Mouse (Mus musculus) spleen, adult 2 months (tissue): ENCODE results near the gene Avpi1. TPM values are rescaled to one million over a fixed set of nuclear protein-coding genes. Genes with fewer than 3 reads are reported as not detected.
"Not testable (repeated sequence)": the region's sequence is repeated elsewhere in the genome, so short reads cannot be mapped to it uniquely, and the experiment has no call there.

Source experiments
- DNase-seq, 2 experiments: peaks; one replicate each; pipeline versions ENCODE4 v3.0.0 to v3.0.0-alpha.2; 2012 to 2021; ENCODE audit warnings: low spot score in 2 of 2, low read depth in 1 of 2
- H3K27ac ChIP-seq: fragments of 200-500 bp; 2 replicates; pipeline ENCODE4 v1.5.1; 2012; ENCODE audit warnings: low read length, inconsistent platforms; ENCODE audit not compliant: insufficient read depth
- H3K27me3 ChIP-seq: fragments of 200-500 bp; 2 replicates; pipeline ENCODE4 v1.6.1; 2012; ENCODE audit warnings: mild to moderate bottlenecking, moderate library complexity, low read length, inconsistent platforms; ENCODE audit not compliant: control insufficient read depth, insufficient read depth
- H3K36me3 ChIP-seq: fragments of 200-500 bp; 2 replicates; pipeline ENCODE4 v1.6.1; 2012; ENCODE audit warnings: mild to moderate bottlenecking, low read length, inconsistent platforms; ENCODE audit not compliant: control insufficient read depth, insufficient read depth
- H3K4me1 ChIP-seq: fragments of 200-500 bp; 2 replicates; pipeline ENCODE4 v1.6.1; 2011; ENCODE audit warnings: inconsistent platforms; ENCODE audit not compliant: control insufficient read depth, insufficient read depth, insufficient read length
- H3K4me3 ChIP-seq: fragments of 200-500 bp; 2 replicates; pipeline ENCODE4 v1.5.1; 2011; ENCODE audit warnings: mild to moderate bottlenecking, inconsistent platforms; ENCODE audit not compliant: insufficient read depth, insufficient read length; ENCODE audit errors: extremely low read depth
- CTCF ChIP-seq: fragments of 200-500 bp; IDR thresholded peaks from 2 replicates; pipeline ENCODE4 v1.5.1; 2011; ENCODE audit warnings: mild to moderate bottlenecking, inconsistent platforms; ENCODE audit not compliant: insufficient read depth, insufficient read length, insufficient replicate concordance; ENCODE audit errors: extremely low read depth
- POLR2A ChIP-seq: fragments of 200-500 bp; IDR thresholded peaks from 2 replicates; pipeline ENCODE4 v1.6.1; 2011; ENCODE audit warnings: low read depth, low read length, inconsistent platforms
- WGBS: fragments of 180-500 bp; shearing (Covaris S2); methylation state at CpG from one replicate; pipeline ENCODE4 v1.1.7; 2018; 5-methylcytosine and 5-hydroxymethylcytosine counted together
- polyA plus RNA-seq: library from polyadenylated mRNA; depleted of rRNA; stranded (reverse); fragments of >200 nt; gene quantifications from 2 replicates; pipeline ENCODE4 v1.2.3, GENCODE M21; 2012

Avpi1 gene
- polyA plus RNA-seq, 1 experiment, result 13.4 TPM

- DNase-seq, result peak; percentile 67 to 72
- no peak for TF ChIP-seq CTCF
- peak; percentile 37; the same call in 1 of the 2 replicates for TF ChIP-seq POLR2A
- peak overlapping the region; percentile 75 for H3K27ac ChIP-seq
- H3K4me3 ChIP-seq, result no peak overlapping the region; the same call in 1 of the 2 replicates
- no peaks in the 10 kb centered on the region for H3K36me3 ChIP-seq
- 5% methylated on average over 14 of the region's 14 CpGs for WGBS
- peaks cover 10% of the 10 kb centered on the region for H3K4me1 ChIP-seq
- peaks cover 7% of the 10 kb centered on the region; the same call in 1 of the 2 replicates for H3K27me3 ChIP-seq
These were observed 39.6 kb downstream of the Avpi1 start for GRCm38 (mm10) chr19:42089103-42089747.

- 8% methylated on average over 21 of the region's 21 CpGs for WGBS
- peaks cover 7% of the 10 kb centered on the region; the same call in 1 of the 2 replicates for H3K27me3 ChIP-seq
- peak in 1 of 2 experiments; percentile 26 for DNase-seq
These were observed 42.7 kb downstream of the Avpi1 start, which contains the start of gene Morn4 for GRCm38 (mm10) chr19:42086166-42086565. Gene Morn4, minus strand, starts transcription at chr19:42086357.

GRCm38 (mm10) chr19:42085690-42086089 is 43.2 kb downstream of the Avpi1 start:
- DNase-seq, result no peak
- no peak for TF ChIP-seq POLR2A
- no peak for TF ChIP-seq CTCF
- Histone ChIP-seq H3K4me1 (peaks cover 10% of the 10 kb centered on the region), H3K36me3 (no peaks in the 10 kb centered on the region), H3K4me3 (no peak overlapping the region), H3K27me3 (peaks cover 7% of the 10 kb centered on the region; the same call in 1 of the 2 replicates), H3K27ac (no peak overlapping the region)
- WGBS, result 23% methylated on average over 10 of the region's 10 CpGs

More at GRCm38 (mm10) chr19:42086166-42086565, 42.7 kb downstream of the Avpi1 start, which contains the start of gene Morn4:
- peak within 1 kb of the TSS; percentile 33 for H3K4me3 ChIP-seq
- H3K4me1 ChIP-seq, result peaks cover 10% of the 10 kb centered on the region
- no peak within 1 kb of the TSS for H3K27ac ChIP-seq
- no peak for TF ChIP-seq POLR2A
- no peak for TF ChIP-seq CTCF
- H3K36me3 ChIP-seq, result no peaks in the 10 kb centered on the region

GRCm38 (mm10) chr19:42081613-42082012 is 47.2 kb downstream of the Avpi1 start:
- not testable (repeated sequence) for H3K4me3 ChIP-seq, H3K27ac ChIP-seq, H3K4me1 ChIP-seq, H3K27me3 ChIP-seq, H3K36me3 ChIP-seq, DNase-seq
- 67% methylated on average over 5 of the region's 5 CpGs for WGBS

GRCm38 (mm10) chr19:42080469-42080868 is 48.4 kb downstream of the Avpi1 start:
- Histone ChIP-seq H3K4me3 (no peak overlapping the region), H3K27me3 (no peaks in the 10 kb centered on the region), H3K27ac (no peak overlapping the region), H3K36me3 (no peaks in the 10 kb centered on the region), H3K4me1 (no peaks in the 10 kb centered on the region)
- TF ChIP-seq POLR2A (no peak), CTCF (no peak)
- 88% methylated on average over 11 of the region's 11 CpGs for WGBS
- no peak for DNase-seq

GRCm38 (mm10) chr19:42079950-42080349 is 48.9 kb downstream of the Avpi1 start:
- DNase-seq, result no peak
- WGBS, result 80% methylated on average over 5 of the region's 5 CpGs
- no peaks in the 10 kb centered on the region for H3K36me3 ChIP-seq
- no peak for TF ChIP-seq POLR2A
- TF ChIP-seq CTCF, result no peak
- no peak overlapping the region for H3K27ac ChIP-seq
- H3K4me1 ChIP-seq, result no peaks in the 10 kb centered on the region
- H3K4me3 ChIP-seq, result no peak overlapping the region
- H3K27me3 ChIP-seq, result no peaks in the 10 kb centered on the region

- 93% methylated on average over 12 of the region's 12 CpGs for WGBS
- no peak for TF ChIP-seq POLR2A
- TF ChIP-seq CTCF, result no peak
- no peak overlapping the region for H3K27ac ChIP-seq
- no peaks in the 10 kb centered on the region for H3K36me3 ChIP-seq
- H3K27me3 ChIP-seq, result no peaks in the 10 kb centered on the region
- H3K4me1 ChIP-seq, result no peaks in the 10 kb centered on the region
- no peak overlapping the region for H3K4me3 ChIP-seq
- DNase-seq, result no peak
These were observed 49.9 kb downstream of the Avpi1 start for GRCm38 (mm10) chr19:42079006-42079405.
